Mouse (Mus musculus): Measurements from ENCODE around the gene Nmur1. TPM values are rescaled to one million over a fixed set of nuclear protein-coding genes. Genes with fewer than 3 reads are reported as not detected.
A peak's percentile ranks its signal among the peaks of the same experiment; 100 is the strongest.

The Nmur1 gene
- polyA plus RNA-seq, 1 experiment from 2014 or later, result not detected

GRCm38 (mm10) chr1:86464223-86464874 lies 38.3 kb upstream of the Nmur1 start:
- Histone ChIP-seq H3K9ac (ENCODE audit: low read depth, low read length) (peak overlapping the region; percentile 0; the same call in 1 of the 2 replicates), H3K36me3 (ENCODE audit: control insufficient read depth, insufficient read depth, low read length) (no peaks in the 10 kb centered on the region), H3K9me3 (ENCODE audit: control insufficient read depth, low read length) (0 out of 2 replicates have a peak, but pooled peaks cover 3% of the 10 kb centered on the region), H3K27ac (replicated peaks; ENCODE audit: low read depth, low read length) (peak overlapping the region; percentile 95), H3K4me1 (ENCODE audit: control insufficient read depth, insufficient read depth, low read length) (peaks cover 15% of the 10 kb centered on the region), H3K4me3 (ENCODE audit: low read depth, low read length) (no peak overlapping the region), H3K27me3 (replicated peaks; ENCODE audit: control insufficient read depth, insufficient read depth, low read length) (no peaks in the 10 kb centered on the region), H3K4me2 (ENCODE audit: low read depth, low read length) (no peak overlapping the region)
- ATAC-seq (ENCODE audit: low read depth) (peak; percentile 26), DNase-seq (ENCODE audit: low spot score) (no peak)
- WGBS, result 26% methylated on average over 9 of the region's 9 CpGs

GRCm38 (mm10) chr1:86459371-86459770 lies 33.3 kb upstream of the Nmur1 start:
- no peak overlapping the region for H3K9ac ChIP-seq (ENCODE audit: low read depth, low read length)
- H3K4me3 ChIP-seq (ENCODE audit: low read depth, low read length), result no peak overlapping the region
- no peaks in the 10 kb centered on the region for H3K36me3 ChIP-seq (ENCODE audit: control insufficient read depth, insufficient read depth, low read length)
- H3K4me1 ChIP-seq (ENCODE audit: control insufficient read depth, insufficient read depth, low read length), result peaks cover 3% of the 10 kb centered on the region
- no peaks in the 10 kb centered on the region for H3K27me3 ChIP-seq (replicated peaks; ENCODE audit: control insufficient read depth, insufficient read depth, low read length)
- ATAC-seq (ENCODE audit: low read depth), result no peak
- no peaks in the 10 kb centered on the region for H3K9me3 ChIP-seq (ENCODE audit: control insufficient read depth, low read length)
- no peak for DNase-seq (ENCODE audit: low spot score)
- 71% methylated on average over 4 of the region's 4 CpGs for WGBS
- H3K4me2 ChIP-seq (ENCODE audit: low read depth, low read length), result no peak overlapping the region
- no peak overlapping the region for H3K27ac ChIP-seq (replicated peaks; ENCODE audit: low read depth, low read length)

GRCm38 (mm10) chr1:86456892-86457581 lies 31.0 kb upstream of the Nmur1 start:
- 46% methylated on average over 13 of the region's 13 CpGs for WGBS
- H3K4me1 ChIP-seq (ENCODE audit: control insufficient read depth, insufficient read depth, low read length), result no peaks in the 10 kb centered on the region
- ATAC-seq (ENCODE audit: low read depth), result peak; percentile 66; the same call in 1 of the 2 replicates
- H3K9ac ChIP-seq (ENCODE audit: low read depth, low read length), result no peak overlapping the region
- H3K9me3 ChIP-seq (ENCODE audit: control insufficient read depth, low read length), result no peaks in the 10 kb centered on the region
- no peaks in the 10 kb centered on the region for H3K27me3 ChIP-seq (replicated peaks; ENCODE audit: control insufficient read depth, insufficient read depth, low read length)
- H3K4me2 ChIP-seq (ENCODE audit: low read depth, low read length), result no peak overlapping the region
- DNase-seq (ENCODE audit: low spot score), result peak; percentile 54
- no peaks in the 10 kb centered on the region for H3K36me3 ChIP-seq (ENCODE audit: control insufficient read depth, insufficient read depth, low read length)
- no peak overlapping the region for H3K4me3 ChIP-seq (ENCODE audit: low read depth, low read length)
- H3K27ac ChIP-seq (replicated peaks; ENCODE audit: low read depth, low read length), result peak overlapping the region; percentile 35

GRCm38 (mm10) chr1:86452713-86453112 lies 26.7 kb upstream of the Nmur1 start:
- Histone ChIP-seq H3K9me3 (ENCODE audit: control insufficient read depth, low read length) (no peaks in the 10 kb centered on the region), H3K27ac (replicated peaks; ENCODE audit: low read depth, low read length) (no peak overlapping the region), H3K9ac (ENCODE audit: low read depth, low read length) (no peak overlapping the region), H3K4me2 (ENCODE audit: low read depth, low read length) (no peak overlapping the region), H3K4me3 (ENCODE audit: low read depth, low read length) (no peak overlapping the region), H3K27me3 (replicated peaks; ENCODE audit: control insufficient read depth, insufficient read depth, low read length) (no peaks in the 10 kb centered on the region), H3K4me1 (ENCODE audit: control insufficient read depth, insufficient read depth, low read length) (peaks cover 8% of the 10 kb centered on the region), H3K36me3 (ENCODE audit: control insufficient read depth, insufficient read depth, low read length) (no peaks in the 10 kb centered on the region)
- DNase-seq (ENCODE audit: low spot score) (no peak), ATAC-seq (ENCODE audit: low read depth) (no peak)
- WGBS, result 73% methylated on average over 5 of the region's 5 CpGs

- H3K27me3 ChIP-seq (replicated peaks; ENCODE audit: control insufficient read depth, insufficient read depth, low read length), result no peaks in the 10 kb centered on the region
- ATAC-seq (ENCODE audit: low read depth) (peak; percentile 90), DNase-seq (ENCODE audit: low spot score) (peak; percentile 91)
- no peak overlapping the region for H3K9ac ChIP-seq (ENCODE audit: low read depth, low read length)
- H3K4me3 ChIP-seq (ENCODE audit: low read depth, low read length), result no peak overlapping the region
- H3K36me3 ChIP-seq (ENCODE audit: control insufficient read depth, insufficient read depth, low read length), result no peaks in the 10 kb centered on the region
- H3K27ac ChIP-seq (replicated peaks; ENCODE audit: low read depth, low read length), result peak overlapping the region; percentile 19; the same call in 1 of the 2 replicates
- peaks cover 13% of the 10 kb centered on the region for H3K4me1 ChIP-seq (ENCODE audit: control insufficient read depth, insufficient read depth, low read length)
- no peak overlapping the region for H3K4me2 ChIP-seq (ENCODE audit: low read depth, low read length)
- no peaks in the 10 kb centered on the region for H3K9me3 ChIP-seq (ENCODE audit: control insufficient read depth, low read length)
- WGBS, result 32% methylated on average over 6 of the region's 6 CpGs
Measured at GRCm38 (mm10) chr1:86449966-86450365, 23.9 kb upstream of the Nmur1 start.

- ATAC-seq (ENCODE audit: low read depth) (no peak), DNase-seq (ENCODE audit: low spot score) (no peak)
- Histone ChIP-seq H3K4me2 (ENCODE audit: low read depth, low read length) (no peak overlapping the region), H3K9me3 (ENCODE audit: control insufficient read depth, low read length) (no peaks in the 10 kb centered on the region), H3K36me3 (ENCODE audit: control insufficient read depth, insufficient read depth, low read length) (no peaks in the 10 kb centered on the region), H3K9ac (ENCODE audit: low read depth, low read length) (peak overlapping the region; percentile 17; the same call in 1 of the 2 replicates), H3K4me3 (ENCODE audit: low read depth, low read length) (no peak overlapping the region), H3K27me3 (replicated peaks; ENCODE audit: control insufficient read depth, insufficient read depth, low read length) (no peaks in the 10 kb centered on the region), H3K4me1 (ENCODE audit: control insufficient read depth, insufficient read depth, low read length) (peaks cover 19% of the 10 kb centered on the region), H3K27ac (replicated peaks; ENCODE audit: low read depth, low read length) (peak overlapping the region; percentile 75)
- 25% methylated on average over 4 of the region's 4 CpGs for WGBS
Measured at GRCm38 (mm10) chr1:86448272-86448671, 22.2 kb upstream of the Nmur1 start.

GRCm38 (mm10) chr1:86447596-86448171 lies 21.7 kb upstream of the Nmur1 start:
- no peaks in the 10 kb centered on the region for H3K36me3 ChIP-seq (ENCODE audit: control insufficient read depth, insufficient read depth, low read length)

GRCm38 (mm10) chr1:86443386-86444172 lies 17.6 kb upstream of the Nmur1 start:
- peak overlapping the region; percentile 95 for H3K9ac ChIP-seq (ENCODE audit: low read depth, low read length)
- H3K4me1 ChIP-seq (ENCODE audit: control insufficient read depth, insufficient read depth, low read length), result peaks cover 29% of the 10 kb centered on the region
- peak overlapping the region; percentile 97 for H3K4me2 ChIP-seq (ENCODE audit: low read depth, low read length)
- H3K9me3 ChIP-seq (ENCODE audit: control insufficient read depth, low read length), result no peaks in the 10 kb centered on the region
- ATAC-seq (ENCODE audit: low read depth) (no peak), DNase-seq (ENCODE audit: low spot score) (peak; percentile 42)
- H3K36me3 ChIP-seq (ENCODE audit: control insufficient read depth, insufficient read depth, low read length), result no peaks in the 10 kb centered on the region
- H3K4me3 ChIP-seq (ENCODE audit: low read depth, low read length), result peak overlapping the region; percentile 51
- no peaks in the 10 kb centered on the region for H3K27me3 ChIP-seq (replicated peaks; ENCODE audit: control insufficient read depth, insufficient read depth, low read length)
- 55% methylated on average over 8 of the region's 8 CpGs for WGBS
- peak overlapping the region; percentile 100 for H3K27ac ChIP-seq (replicated peaks; ENCODE audit: low read depth, low read length)

More at GRCm38 (mm10) chr1:86447596-86448171, 21.7 kb upstream of the Nmur1 start:
- no peak overlapping the region for H3K4me2 ChIP-seq (ENCODE audit: low read depth, low read length)
- peak; percentile 89 for DNase-seq (ENCODE audit: low spot score)
- ATAC-seq (ENCODE audit: low read depth), result peak; percentile 16
- H3K4me1 ChIP-seq (ENCODE audit: control insufficient read depth, insufficient read depth, low read length), result peaks cover 25% of the 10 kb centered on the region
- peak overlapping the region; percentile 75 for H3K27ac ChIP-seq (replicated peaks; ENCODE audit: low read depth, low read length)
- no peaks in the 10 kb centered on the region for H3K9me3 ChIP-seq (ENCODE audit: control insufficient read depth, low read length)
- no peaks in the 10 kb centered on the region for H3K27me3 ChIP-seq (replicated peaks; ENCODE audit: control insufficient read depth, insufficient read depth, low read length)
- H3K9ac ChIP-seq (ENCODE audit: low read depth, low read length), result peak overlapping the region; percentile 7
- H3K4me3 ChIP-seq (ENCODE audit: low read depth, low read length), result no peak overlapping the region
- 38% methylated on average over 12 of the region's 13 CpGs for WGBS

All from embryonic facial prominence, embryonic 14.5 days (tissue).